In the genomic region with DNA sequence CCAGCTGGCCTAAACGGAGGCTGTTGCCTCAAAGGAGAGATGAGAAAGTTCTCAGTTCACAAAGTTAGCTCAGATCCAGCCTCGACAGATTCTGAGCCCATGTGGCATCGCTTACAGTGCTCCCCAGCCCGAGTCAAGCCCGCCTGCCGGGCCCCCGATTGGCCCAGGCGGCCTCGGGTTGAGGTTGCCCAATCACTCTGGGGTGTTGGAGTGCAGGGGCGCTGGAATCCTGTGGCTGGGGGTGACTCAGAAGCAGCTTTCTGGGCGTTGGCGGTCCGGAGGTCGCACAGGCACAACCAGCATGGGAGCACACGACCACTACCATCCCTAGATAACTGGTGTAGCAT, we compare ENCODE assay signal across 8 mouse cellular contexts. TPM values are rescaled to one million over a fixed set of nuclear protein-coding genes. Genes with fewer than 3 reads are reported as not detected.
A peak's percentile ranks its signal among the peaks of the same experiment; 100 is the strongest.
DNase-seq lines count a peak whose midpoint lies in the region; ATAC-seq and TF ChIP-seq lines count a peak whose summit lies in the region.

No protein-coding gene starts in this region.

- peak overlapping the region; percentile 99 for H3ac ChIP-seq in C2C12 (ENCODE audit: control insufficient read depth, insufficient read length, low read depth)

- H3K36me3 ChIP-seq in C2C12 (ENCODE audit: control insufficient read depth, insufficient read depth) (peaks cover 9% of the 10 kb centered on the region), ES-Bruce4 (ENCODE audit: control insufficient read depth, insufficient read depth, low read length, poor library complexity, severe bottlenecking) (peaks cover 10% of the 10 kb centered on the region), macrophage (ENCODE audit: inconsistent target) (no peaks in the 10 kb centered on the region)
- no peaks in the 10 kb centered on the region for H3K36me3 ChIP-seq in embryonic facial prominence, embryonic 14.5 days (ENCODE audit: control insufficient read depth, insufficient read depth, low read length)
- H3K36me3 ChIP-seq in heart, embryonic 13.5 days: 0 out of 2 replicates have a peak, but pooled peaks cover 6% of the 10 kb centered on the region
- H3K36me3 ChIP-seq in small intestine, adult 2 months (ENCODE audit: control insufficient read depth, insufficient read depth, low read length): no peaks in the 10 kb centered on the region

- peak overlapping the region; percentile 72 for H3K4me3 ChIP-seq in C2C12 (ENCODE audit: insufficient read depth, poor library complexity, severe bottlenecking)
- peak overlapping the region; percentile 65 for H3K4me3 ChIP-seq in ES-Bruce4 (ENCODE audit: low read depth, low read length)
- H3K4me3 ChIP-seq in embryonic facial prominence, embryonic 14.5 days (ENCODE audit: low read depth, low read length): peak overlapping the region; percentile 70
- H3K4me3 ChIP-seq in heart, embryonic 13.5 days: peak overlapping the region; percentile 90
- H3K4me3 ChIP-seq in macrophage (ENCODE audit: inconsistent target): peak overlapping the region; percentile 92
- peak overlapping the region; percentile 72 for H3K4me3 ChIP-seq in small intestine, adult 2 months (ENCODE audit: low read depth, low read length)

- TF ChIP-seq EP300 in ES-Bruce4 (IDR thresholded peaks at IDR 0.05; ENCODE audit: insufficient read depth, low read depth, low read length): no peak

- H3K4me2 ChIP-seq in embryonic facial prominence, embryonic 14.5 days (ENCODE audit: low read depth, low read length): peak overlapping the region; percentile 60
- peak overlapping the region; percentile 81 for H3K4me2 ChIP-seq in heart, embryonic 13.5 days

- no peak for TF ChIP-seq POLR2A in ES-Bruce4 (IDR thresholded peaks at IDR 0.05; ENCODE audit: insufficient read depth, low read length)
- no peak for TF ChIP-seq POLR2A in small intestine, adult 2 months (IDR thresholded peaks at IDR 0.05; ENCODE audit: low read depth, low read length)

- H3K9me3 ChIP-seq in ES-Bruce4 (replicated peaks; ENCODE audit: control insufficient read depth, insufficient read depth, low read length, poor library complexity, severe bottlenecking): no peaks in the 10 kb centered on the region
- no peaks in the 10 kb centered on the region for H3K9me3 ChIP-seq in embryonic facial prominence, embryonic 14.5 days (ENCODE audit: control insufficient read depth, low read length)
- H3K9me3 ChIP-seq in heart, embryonic 13.5 days: no peaks in the 10 kb centered on the region

- ATAC-seq in embryonic facial prominence, embryonic 14.5 days (ENCODE audit: low read depth): peak; percentile 45; the same call in 1 of the 2 replicates
- ATAC-seq in heart, embryonic 13.5 days (ENCODE audit: extremely low read depth, insufficient number of reproducible peaks, low FRiP score, low TSS enrichment): 0 out of 2 replicates have a peak, but pooled peaks have one; percentile 10

- peaks cover 42% of the 10 kb centered on the region for H3K79me3 ChIP-seq in C2C12 (ENCODE audit: low read depth)

- H3K9ac ChIP-seq in ES-Bruce4 (ENCODE audit: low read depth, poor library complexity, severe bottlenecking): peak overlapping the region; percentile 72
- H3K9ac ChIP-seq in embryonic facial prominence, embryonic 14.5 days (ENCODE audit: low read depth, low read length): peak overlapping the region; percentile 85
- peak overlapping the region; percentile 94 for H3K9ac ChIP-seq in heart, embryonic 13.5 days

- H3K79me2 ChIP-seq in C2C12 (ENCODE audit: control insufficient read depth, insufficient read depth) (peaks cover 56% of the 10 kb centered on the region), macrophage (ENCODE audit: inconsistent target) (peaks cover 55% of the 10 kb centered on the region)

- H3K4me1 ChIP-seq in ES-Bruce4 (ENCODE audit: control insufficient read depth, insufficient read depth, low read length): no peaks in the 10 kb centered on the region
- peaks cover 13% of the 10 kb centered on the region for H3K4me1 ChIP-seq in embryonic facial prominence, embryonic 14.5 days (ENCODE audit: control insufficient read depth, insufficient read depth, low read length)
- peaks cover 22% of the 10 kb centered on the region for H3K4me1 ChIP-seq in heart, embryonic 13.5 days
- H3K4me1 ChIP-seq in small intestine, adult 2 months (ENCODE audit: control insufficient read depth, insufficient read depth, insufficient read length, low read length): no peaks in the 10 kb centered on the region

- H3K27ac ChIP-seq in ES-Bruce4 (ENCODE audit: insufficient read depth, low read length): peak overlapping the region; percentile 37; the same call in 1 of the 2 replicates
- peak overlapping the region; percentile 93 for H3K27ac ChIP-seq in embryonic facial prominence, embryonic 14.5 days (replicated peaks; ENCODE audit: low read depth, low read length)
- H3K27ac ChIP-seq in heart, embryonic 13.5 days (replicated peaks): peak overlapping the region; percentile 93
- peak overlapping the region; percentile 96 for H3K27ac ChIP-seq in macrophage
- peak overlapping the region; percentile 69 for H3K27ac ChIP-seq in small intestine, adult 2 months (ENCODE audit: insufficient read depth, low read depth, low read length)

- H3K27me3 ChIP-seq in C2C12 (ENCODE audit: control insufficient read depth, insufficient read depth, insufficient read length) (no peaks in the 10 kb centered on the region), ES-Bruce4 (ENCODE audit: control insufficient read depth, insufficient read depth, low read length, poor library complexity, severe bottlenecking) (no peaks in the 10 kb centered on the region)
- H3K27me3 ChIP-seq in embryonic facial prominence, embryonic 14.5 days (replicated peaks; ENCODE audit: control insufficient read depth, insufficient read depth, low read length): no peaks in the 10 kb centered on the region
- H3K27me3 ChIP-seq in heart, embryonic 13.5 days (replicated peaks): no peaks in the 10 kb centered on the region
- H3K27me3 ChIP-seq in small intestine, adult 2 months (ENCODE audit: control insufficient read depth, insufficient read depth, low read length): peaks cover 15% of the 10 kb centered on the region; the same call in 1 of the 2 replicates

- no peak for TF ChIP-seq CTCF in C2C12 (IDR thresholded peaks at IDR 0.05; ENCODE audit: control insufficient read depth, insufficient read depth, insufficient read length)
- no peak for TF ChIP-seq CTCF in ES-Bruce4 (IDR thresholded peaks at IDR 0.05; ENCODE audit: low read depth, low read length)
- TF ChIP-seq CTCF in small intestine, adult 2 months (IDR thresholded peaks at IDR 0.05; ENCODE audit: extremely low read depth, insufficient read length, insufficient replicate concordance, low read depth, low read length): no peak

- no peak for DNase-seq in embryonic facial prominence, embryonic 14.5 days (ENCODE audit: low spot score)
- DNase-seq in kidney, postnatal 25 days: peak; percentile 28 to 52
- DNase-seq in cerebellum, adult 9-10 months: no peak

- under 1% methylated on average over 15 of the region's 15 CpGs for WGBS in embryonic facial prominence, embryonic 14.5 days
- WGBS in heart, embryonic 13.5 days: under 1% methylated on average over 15 of the region's 15 CpGs
- WGBS in macrophage (ENCODE audit: missing documents): 5% methylated on average over 15 of the region's 15 CpGs
- WGBS in small intestine, adult 2 months: 1% methylated on average over 15 of the region's 15 CpGs

TF ChIP-seq in C2C12, 6 proteins besides CTCF, POLR2A, EP300 and RAD21:
- TF ChIP-seq MAX (IDR thresholded peaks at IDR 0.05) (peak; percentile 88), USF1 (IDR thresholded peaks at IDR 0.05; ENCODE audit: low read depth) (no peak), FOSL1 (IDR thresholded peaks at IDR 0.05; ENCODE audit: insufficient read depth, low read length, poor library complexity, severe bottlenecking) (no peak), MYOG (IDR thresholded peaks at IDR 0.05; ENCODE audit: control insufficient read depth, extremely low read depth, insufficient read length) (no peak), CEBPB (IDR thresholded peaks at IDR 0.05; ENCODE audit: low read depth) (peak; percentile 95), MYOD1 (IDR thresholded peaks at IDR 0.05; ENCODE audit: control insufficient read depth, insufficient read length, low read depth) (no peak)

RNA-seq across cellular contexts. Expression of gene Dse, which starts 1.1 kb away (rescaled TPM):
- polyA plus RNA-seq in C2C12 (2012; fragmentation: generic; extraction: Trizol): 8.7 TPM
- polyA plus RNA-seq in ES-Bruce4 (2011; ENCODE audit: insufficient read depth, insufficient read length, low read depth, missing spikeins): 51.4 and 59.1 TPM in 2 replicates
- 46.7 and 49.6 TPM in 2 replicates for polyA plus RNA-seq in embryonic facial prominence, embryonic 14.5 days (2014; fragmentation: Nextera tagmentation; extraction: Ambion mirVana)
- polyA plus RNA-seq in heart, embryonic 13.5 days (2015; fragmentation: Nextera tagmentation; extraction: Ambion mirVana): 13.6 and 15.2 TPM in 2 replicates
- 100 to 1,000 TPM; 111 to 566 (median 290) TPM for total RNA-seq in macrophage (2018; cell fraction: chromatin; rRNA removed)
- total RNA-seq in macrophage (2018; cell fraction: cytosol; rRNA removed): 100 to 1,000 TPM; 101 to 200 (median 136) TPM
- total RNA-seq in macrophage (2018; cell fraction: nucleus; rRNA removed): 100 to 1,000 TPM; 148 to 576 (median 332) TPM
- 52.7 to 100 TPM (median 77.5 TPM) in 3 replicates for polyA plus RNA-seq in macrophage (2018)
- 3.2 and 3.5 TPM in 2 replicates for polyA plus RNA-seq in small intestine, adult 2 months (2012; rRNA removed)

Comparison
In these comparisons a context has a peak if more than half of its experiments do, and no peak if none do; other contexts are left out.
1. H3K27ac ChIP-seq: peak in every context shown above with its lines; median percentile 96 in macrophage; 93 in embryonic facial prominence, embryonic 14.5 days; 93 in heart, embryonic 13.5 days; 69 in small intestine, adult 2 months; 37 in ES-Bruce4.
2. DNase-seq: peak in kidney, postnatal 25 days (2 of 2); none in embryonic facial prominence, embryonic 14.5 days (single experiment) and cerebellum, adult 9-10 months (single experiment).
3. Peak in every context shown above with its lines, with median percentiles within 50 percentile points of each other: H3K4me3 ChIP-seq and H3K9ac ChIP-seq.